Mouse (Mus musculus): ENCODE data around the gene Syt17.
A peak's percentile ranks its signal among the peaks of the same experiment; 100 is the strongest.
"Not testable (repeated sequence)": the region's sequence is repeated elsewhere in the genome, so short reads cannot be mapped to it uniquely, and the experiment has no call there.

The Syt17 gene

DNA sequence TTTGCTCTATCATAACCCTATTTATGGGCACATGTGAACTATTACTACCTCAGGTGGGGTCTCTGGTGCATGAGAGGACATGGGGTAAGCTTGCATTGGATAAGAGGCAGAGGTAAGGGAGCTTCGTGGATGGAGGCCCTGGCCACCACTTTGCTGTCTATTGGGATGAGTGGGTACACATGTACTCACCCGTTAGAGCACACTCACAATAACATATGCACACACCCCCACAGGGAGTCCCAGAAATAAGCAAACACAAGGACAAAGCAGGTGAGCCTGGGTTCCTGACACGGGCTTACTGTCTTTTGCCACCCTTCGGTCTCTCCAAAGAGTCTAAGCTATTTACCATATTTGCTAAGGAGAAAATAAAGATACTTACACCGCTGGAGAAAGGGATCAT lies 67.0 kb downstream of the Syt17 start:
- DNase-seq (ENCODE audit: extremely low spot score, low read depth, low spot score): no peak

DNA sequence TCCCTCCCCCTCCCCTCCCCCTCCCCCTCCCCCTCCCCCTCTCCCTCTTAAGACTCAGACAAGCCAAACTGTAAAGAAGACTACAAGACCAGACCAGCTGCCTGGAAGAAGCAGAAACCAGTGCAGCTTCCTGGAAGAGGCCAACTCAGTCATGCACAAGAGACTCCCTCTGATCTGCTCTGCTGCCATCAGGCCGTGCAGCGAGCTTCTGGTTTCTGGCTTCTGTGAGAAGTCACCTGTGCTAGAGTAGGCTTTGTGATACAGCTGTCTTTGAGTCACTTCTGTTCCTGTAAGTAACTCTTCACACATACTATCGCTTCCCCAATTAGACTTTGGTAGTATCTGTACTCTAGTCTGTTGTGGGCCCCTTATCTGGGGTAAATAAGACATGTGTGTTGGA lies 68.0 kb downstream of the Syt17 start:
- DNase-seq (ENCODE audit: extremely low spot score, low read depth, low spot score): no peak

DNA sequence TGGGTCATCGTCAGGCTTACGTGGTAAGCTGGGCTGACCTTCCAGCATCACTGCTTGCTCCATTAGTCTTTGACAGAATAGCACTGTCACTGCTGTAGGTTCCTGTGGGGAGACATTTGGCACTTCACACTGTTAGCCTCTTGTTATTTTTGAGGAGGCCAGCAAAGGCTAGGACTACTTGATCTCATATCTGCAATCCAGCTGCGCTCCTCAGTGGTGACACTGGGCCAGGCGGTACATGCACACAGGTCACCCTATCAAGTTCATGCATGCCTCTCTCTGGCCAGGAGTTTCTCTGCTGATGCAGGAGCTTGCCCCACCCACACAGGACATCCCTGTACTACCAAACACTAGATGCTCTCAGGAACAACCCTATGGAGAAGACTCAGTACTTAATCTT lies 71.4 kb downstream of the Syt17 start:
- no peak for DNase-seq (ENCODE audit: extremely low spot score, low read depth, low spot score)

DNA sequence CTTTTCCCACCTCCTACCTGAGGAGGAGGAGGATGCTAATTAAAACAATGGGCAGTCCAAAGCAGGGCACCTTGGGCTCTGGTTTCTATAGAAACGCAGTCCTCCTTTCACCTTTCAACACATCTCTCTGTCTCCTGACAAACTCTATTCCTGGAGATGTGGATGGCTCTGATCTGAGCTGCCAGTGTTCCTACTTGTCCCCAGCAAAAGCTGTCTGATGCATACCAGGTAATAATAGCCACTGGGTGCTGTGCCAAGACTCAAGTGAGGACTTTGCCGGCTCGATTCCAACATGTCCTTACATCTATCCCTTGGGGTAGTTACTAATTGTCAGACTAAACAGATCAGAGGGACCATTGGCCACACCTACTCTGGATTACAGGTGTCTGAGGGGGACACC lies 72.7 kb downstream of the Syt17 start:
- DNase-seq (ENCODE audit: extremely low spot score, low read depth, low spot score): no peak

DNA sequence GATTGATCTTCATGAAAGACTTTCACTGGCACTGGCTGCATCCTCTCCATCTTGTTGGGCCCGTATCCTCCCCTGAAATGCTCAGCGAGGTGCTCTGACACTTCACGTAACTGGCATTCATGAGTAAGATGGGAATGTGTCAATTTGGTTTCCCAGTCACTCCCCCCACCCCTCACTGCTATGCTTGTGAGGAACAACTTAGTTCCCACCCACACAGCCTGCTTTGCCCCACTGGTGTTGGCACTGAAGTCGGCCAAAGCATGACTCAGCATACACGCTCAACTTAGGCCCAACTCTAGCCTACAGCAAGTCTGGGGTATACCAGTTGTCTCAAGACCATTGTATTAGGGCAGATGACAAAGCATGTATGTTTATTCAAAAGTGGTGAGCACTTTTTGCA lies 76.7 kb downstream of the Syt17 start:
- DNase-seq (ENCODE audit: extremely low spot score, low read depth, low spot score): no peak

DNA sequence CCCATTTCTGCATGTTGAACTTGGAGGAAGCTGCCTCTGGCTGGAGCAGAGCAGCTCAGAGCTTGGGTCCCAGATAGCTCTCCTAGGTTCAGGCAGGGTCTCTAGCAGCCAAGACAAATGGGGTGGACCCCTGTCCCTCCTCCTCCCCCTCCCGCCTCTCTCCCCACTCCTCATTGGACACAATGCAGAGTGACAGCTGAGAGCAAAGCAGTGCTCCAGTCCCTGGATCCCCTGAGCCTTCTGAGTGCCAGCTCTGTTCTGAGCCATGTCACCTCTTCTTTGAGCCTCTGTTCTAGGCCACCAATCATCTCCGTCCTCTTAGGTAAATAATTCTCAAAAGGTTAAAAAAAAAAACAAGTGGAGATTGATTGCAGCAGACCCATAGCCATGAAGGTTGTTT lies 78.3 kb downstream of the Syt17 start:
- DNase-seq (ENCODE audit: extremely low spot score, low read depth, low spot score): no peak

DNA sequence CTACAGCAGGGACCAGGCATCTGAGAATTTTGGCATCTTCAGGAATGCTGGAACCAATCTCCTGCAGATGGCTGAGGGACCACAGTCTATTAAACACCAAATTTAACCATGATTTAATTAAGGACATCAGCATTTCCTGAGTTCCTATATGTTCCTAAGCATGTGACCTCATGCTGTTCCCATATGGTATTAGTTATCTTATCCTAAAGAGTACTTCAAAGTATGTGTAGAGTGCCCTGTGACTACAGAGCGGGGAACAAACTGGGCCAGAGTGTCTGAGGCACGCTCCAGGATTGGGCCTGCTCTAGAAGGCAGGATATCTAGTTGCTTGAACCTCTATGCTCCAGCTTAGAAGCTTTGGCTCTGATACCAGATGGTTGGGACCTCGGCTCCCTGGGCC lies 82.1 kb downstream of the Syt17 start:
- DNase-seq (ENCODE audit: extremely low spot score, low read depth, low spot score): peak; percentile 12

DNA sequence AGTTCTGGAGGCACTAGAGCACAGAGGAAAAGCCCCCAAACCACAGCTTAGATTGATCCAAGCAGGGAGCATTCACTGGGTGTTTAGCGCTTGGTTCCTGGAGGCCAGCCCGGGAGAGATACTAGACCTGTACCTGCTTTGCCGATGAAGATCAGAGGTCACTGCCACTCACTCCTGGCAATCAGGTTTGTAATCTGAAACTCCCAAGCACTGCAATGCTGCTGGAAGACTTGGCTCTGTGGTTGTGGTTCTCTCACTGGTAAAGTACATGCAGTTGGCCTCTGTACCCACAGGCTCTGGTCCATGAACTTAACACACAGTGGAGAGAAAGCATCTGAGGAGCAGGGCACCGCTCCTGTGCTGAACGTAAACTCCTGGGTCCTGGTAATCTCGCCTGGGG lies 82.8 kb downstream of the Syt17 start:
- no peak for DNase-seq (ENCODE audit: extremely low spot score, low read depth, low spot score)

DNA sequence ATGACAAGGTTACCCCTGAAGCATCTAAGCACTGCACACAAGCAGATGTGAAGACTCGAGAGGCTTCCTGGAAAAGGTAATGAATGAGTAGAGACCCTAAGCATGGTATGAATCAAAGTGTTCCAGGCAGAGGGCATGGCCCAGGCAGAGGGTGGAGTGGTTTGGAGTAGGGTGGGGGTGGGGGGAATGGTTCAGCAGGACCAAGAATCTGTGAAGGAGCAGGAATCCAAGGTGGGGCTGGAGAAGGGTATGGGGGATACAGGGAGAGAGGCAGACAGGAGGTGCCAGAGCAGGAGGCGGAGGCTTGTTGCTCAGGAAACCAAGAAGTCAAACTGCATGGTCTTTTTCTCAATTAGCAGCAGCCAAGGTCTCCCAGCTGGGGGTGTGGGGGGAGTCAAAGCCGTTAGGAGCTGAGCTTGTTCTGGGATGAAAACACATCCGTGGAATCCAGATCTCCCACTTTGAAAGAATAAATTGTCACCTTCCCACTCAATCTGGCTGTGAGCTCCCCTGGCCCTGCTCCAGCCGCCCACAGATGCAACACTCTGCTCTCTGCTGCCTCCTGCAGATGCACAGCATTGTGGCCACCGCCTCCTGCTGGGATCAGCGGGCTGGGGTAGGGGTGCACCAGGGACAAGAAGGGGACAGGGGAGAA lies 83.5 kb downstream of the Syt17 start:
- no peak for DNase-seq (ENCODE audit: extremely low spot score, low read depth, low spot score)

DNA sequence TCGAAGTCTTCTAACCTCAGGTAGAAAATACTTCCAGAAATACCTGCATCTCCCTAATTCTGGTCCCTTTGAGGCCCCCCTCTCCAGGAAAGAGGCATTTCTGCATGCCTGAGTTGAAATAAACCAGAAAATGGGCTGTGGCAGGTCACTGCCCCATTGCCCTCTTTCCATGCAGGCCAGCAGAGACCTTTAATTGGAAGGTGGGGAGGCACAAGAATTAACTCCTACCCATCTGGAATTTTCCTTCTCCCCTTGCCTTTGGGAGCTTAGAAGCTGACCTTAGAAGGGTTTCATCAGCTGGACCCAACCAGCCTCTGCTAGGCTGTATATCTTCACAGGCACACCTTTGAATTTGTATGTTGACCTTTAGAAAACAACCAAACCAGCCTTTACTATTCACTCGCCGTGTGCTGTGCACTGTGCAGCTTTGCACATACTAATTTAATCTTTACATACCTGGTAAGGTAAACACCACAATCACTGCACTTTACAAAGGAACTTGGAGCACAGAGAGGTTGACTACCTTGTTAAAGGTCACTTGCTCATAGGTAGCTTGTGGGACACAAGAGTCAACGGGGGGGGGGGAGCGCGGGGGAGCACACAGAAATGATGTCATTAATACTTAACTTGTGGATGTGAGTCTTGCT lies 84.3 kb downstream of the Syt17 start:
- DNase-seq (ENCODE audit: extremely low spot score, low read depth, low spot score): no peak

DNA sequence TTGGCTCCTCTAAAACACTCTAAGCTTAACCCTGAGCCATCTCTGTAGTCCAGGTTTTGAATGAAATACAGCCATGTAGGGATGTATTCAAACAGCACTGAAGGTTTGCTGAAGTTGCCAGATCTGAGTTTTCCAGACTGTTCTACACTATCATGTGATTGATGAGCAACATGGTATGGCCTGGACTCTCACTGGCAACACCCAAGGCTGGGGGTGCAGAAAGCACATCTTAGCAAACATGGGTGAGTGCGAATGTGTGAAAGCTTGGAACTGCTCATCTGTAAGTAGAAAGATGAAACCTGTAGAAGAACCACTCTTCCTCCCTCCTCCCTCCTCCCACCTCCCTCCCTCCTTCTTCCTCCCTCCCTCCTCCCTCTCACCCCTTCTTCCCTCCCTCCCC lies 85.1 kb downstream of the Syt17 start:
- no peak for DNase-seq (ENCODE audit: extremely low spot score, low read depth, low spot score)

DNA sequence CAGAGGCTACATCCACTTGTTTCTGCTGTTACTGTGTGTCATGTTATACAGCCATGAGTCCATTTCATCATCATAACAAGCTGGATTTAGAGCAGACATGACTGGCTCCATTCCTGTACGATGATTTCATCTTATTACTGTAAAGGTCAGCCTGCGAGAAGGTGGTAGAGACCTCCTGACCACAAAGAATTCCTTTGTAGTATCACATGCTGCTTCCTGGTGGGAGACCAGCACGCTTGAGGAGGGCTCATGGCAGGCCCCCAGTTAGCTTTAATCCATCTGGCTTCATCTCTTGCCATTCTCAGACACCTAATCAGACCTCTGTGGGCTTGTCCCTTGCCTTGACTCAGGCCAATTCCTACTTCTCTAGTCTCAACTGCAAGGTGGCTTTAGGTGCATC lies 85.8 kb downstream of the Syt17 start:
- DNase-seq (ENCODE audit: extremely low spot score, low read depth, low spot score): no peak

DNA sequence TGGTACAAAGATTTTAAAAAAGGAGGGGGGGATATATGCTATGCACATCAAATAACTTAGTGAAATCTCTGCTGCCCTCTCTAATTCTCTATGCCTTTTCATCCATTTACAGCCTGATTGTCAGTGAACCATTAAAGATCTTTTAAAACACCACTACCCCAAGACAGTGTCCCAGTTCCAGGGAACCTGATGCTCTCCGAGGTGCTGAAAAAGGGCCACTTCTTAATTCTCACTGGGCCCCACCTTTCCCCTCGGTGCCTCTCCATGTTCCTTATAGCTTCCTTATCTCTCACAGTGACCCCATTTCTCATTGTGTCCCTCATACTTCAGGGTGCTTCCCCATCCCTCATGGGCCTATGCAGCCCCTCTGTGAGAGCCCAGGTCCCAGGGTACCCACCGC lies 89.0 kb downstream of the Syt17 start:
- DNase-seq (ENCODE audit: extremely low spot score, low read depth, low spot score): peak; percentile 26

DNA sequence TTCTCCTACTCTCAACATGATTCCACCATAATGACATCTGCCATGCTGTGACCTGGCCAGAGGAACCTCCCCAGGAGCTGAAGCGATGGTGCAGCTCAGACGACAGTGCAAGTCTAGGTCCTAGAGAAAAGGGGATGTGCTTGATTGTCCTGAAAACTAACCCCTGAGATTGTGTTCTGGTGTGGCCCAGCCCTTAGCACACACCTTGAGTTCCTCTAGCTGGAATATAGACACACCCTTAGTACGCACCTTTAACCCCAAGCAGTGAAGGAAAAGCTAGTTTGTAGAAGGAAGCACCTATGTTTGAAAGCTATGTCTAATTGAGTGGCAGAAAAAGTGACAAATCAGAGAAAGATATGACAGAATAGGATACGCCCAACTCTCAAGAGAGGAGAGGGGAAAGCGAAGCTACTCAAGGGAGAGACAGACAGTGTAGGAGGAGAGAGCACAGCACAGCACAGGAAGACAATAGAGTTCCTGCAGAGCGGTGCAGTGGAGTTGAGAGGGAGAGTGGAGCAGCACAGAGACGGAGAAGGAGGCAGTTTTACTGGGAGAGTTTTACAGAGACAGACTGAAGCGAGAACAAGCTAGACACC lies 91.5 kb downstream of the Syt17 start:
- not testable (repeated sequence) for DNase-seq (ENCODE audit: extremely low spot score, low read depth, low spot score)

DNA sequence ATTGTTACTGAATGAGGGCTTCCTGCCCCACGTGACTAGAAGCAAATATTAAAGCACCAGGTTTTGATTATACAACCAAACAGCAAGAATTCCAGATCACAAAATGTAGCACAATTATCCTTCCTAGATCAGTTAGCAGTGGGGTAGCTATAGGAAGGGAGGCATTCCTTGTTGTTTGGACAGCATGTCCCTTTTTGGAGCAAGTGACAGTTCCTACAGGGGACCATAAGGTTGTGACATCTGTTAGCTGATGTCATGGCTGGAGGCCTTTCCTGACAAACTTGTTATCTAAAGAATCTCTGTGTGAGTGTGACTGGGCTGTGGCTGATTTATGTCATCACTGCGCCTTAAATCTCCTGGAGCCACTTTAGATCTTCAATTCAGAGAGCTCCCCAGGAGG lies 97.2 kb downstream of the Syt17 start:
- no peak for DNase-seq (ENCODE audit: extremely low spot score, low read depth, low spot score)

DNA sequence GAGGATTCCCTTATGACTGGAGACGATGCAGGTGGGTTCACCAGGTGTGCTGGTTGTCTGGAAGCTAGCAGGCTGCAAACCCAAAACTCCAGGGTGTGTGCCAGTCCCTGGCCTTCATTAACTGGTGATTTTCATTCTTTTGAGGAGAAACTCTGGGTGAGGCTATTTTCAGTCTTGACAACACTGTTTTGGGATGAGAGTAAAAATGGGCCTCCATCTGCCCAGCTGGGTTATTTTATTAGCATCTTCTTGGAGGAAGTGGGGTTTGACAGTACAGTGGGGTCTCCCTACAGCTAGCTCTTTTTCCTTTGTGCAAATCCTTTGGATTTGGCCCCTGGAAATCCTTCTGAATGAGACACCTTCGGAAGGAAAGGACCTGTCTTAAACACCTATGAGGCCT lies 101.1 kb downstream of the Syt17 start:
- no peak for DNase-seq (ENCODE audit: extremely low spot score, low read depth, low spot score)

DNA sequence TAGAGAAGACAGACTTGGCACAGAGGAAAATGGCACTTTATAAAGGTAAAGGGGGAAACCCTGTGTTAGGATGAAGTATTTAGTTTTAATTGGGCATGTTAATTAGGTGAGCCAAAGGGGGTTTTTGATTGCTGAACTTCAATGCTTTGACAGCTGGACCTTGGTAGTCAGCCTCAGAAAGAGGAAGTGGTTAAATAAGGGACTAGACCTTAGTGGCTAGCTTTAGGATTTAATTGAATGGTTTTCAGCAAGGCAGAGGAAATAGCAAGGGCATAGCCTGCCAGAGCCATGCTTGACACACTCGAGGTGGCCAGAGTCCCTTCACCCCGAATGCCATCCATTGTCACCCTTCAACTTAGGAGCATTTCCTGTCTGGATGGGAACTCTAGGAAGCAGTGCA lies 101.6 kb downstream of the Syt17 start:
- DNase-seq (ENCODE audit: extremely low spot score, low read depth, low spot score): no peak

DNA sequence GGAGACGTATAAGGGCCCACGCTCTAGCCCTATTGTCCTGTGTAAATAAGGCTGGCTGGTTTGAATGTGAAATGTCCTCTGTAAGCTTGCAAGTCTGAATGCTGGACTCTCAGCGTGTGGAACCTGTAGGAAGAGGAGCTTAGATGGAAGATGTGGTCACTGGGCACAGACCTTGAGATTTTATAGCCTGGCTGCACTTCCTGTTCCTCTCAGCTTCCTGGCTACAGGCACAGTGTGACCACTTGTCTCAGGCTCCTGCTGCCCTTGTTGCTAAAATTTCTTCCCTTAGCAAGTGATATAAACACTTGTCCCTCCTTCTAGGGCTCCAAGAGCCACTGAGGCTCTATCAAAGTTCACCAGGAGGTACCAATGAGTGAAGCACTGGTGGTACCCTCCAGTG lies 102.6 kb downstream of the Syt17 start:
- no peak for DNase-seq (ENCODE audit: extremely low spot score, low read depth, low spot score)

DNA sequence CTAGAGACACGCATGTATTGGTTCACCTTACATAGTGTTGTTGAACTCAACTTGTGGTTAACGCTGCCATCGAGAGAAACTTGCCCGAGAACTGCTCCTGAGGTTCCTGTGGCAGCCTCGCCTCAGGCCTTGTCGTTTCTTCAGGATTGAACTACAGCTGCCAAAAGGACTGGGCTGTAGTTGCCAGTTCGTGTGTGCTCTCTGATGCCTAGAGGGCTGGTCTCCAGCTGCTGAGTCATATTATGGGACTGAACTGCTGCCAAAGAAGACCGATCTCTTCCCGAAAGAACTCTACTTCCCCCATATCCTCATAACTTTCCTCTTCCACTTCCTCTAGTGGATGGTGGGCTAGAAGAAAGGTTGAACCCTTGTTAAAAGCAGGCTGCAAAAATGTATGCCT lies 103.3 kb downstream of the Syt17 start:
- no peak for DNase-seq (ENCODE audit: extremely low spot score, low read depth, low spot score)

Data from hindlimb bud, embryonic 11.5 days (tissue).